Mouse (Mus musculus): ENCODE results near the gene Ank3.

The Ank3 gene

GRCm38 (mm10) chr10:69405431-69405830 lies 6.9 kb downstream of the Ank3 start:
- no peak for DNase-seq (ENCODE audit: inconsistent ontology term)

- DNase-seq (ENCODE audit: inconsistent ontology term), result no peak
Measured at GRCm38 (mm10) chr10:69414888-69415287, 16.3 kb downstream of the Ank3 start.

DNA sequence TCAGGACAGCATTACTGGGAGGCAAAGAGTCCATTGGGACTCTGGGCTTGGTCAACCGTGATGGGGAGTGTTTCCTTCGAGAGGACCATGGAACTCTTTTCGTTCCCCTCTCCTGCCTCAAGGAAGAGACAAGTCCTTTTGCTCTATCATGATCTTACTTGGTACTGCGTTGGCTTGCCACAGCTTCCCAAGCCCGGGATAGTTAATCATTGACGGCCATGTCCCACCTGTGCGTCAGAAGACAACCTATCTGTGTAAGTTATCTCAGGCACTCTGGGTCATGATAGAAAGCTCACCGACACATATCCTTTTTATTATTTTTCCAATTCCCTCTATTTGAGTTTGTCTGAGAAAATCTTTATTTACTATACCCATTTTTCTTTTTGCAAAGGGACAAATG lies 20.1 kb downstream of the Ank3 start:
- no peak for DNase-seq (ENCODE audit: inconsistent ontology term)

- DNase-seq (ENCODE audit: inconsistent ontology term), result no peak
Measured at GRCm38 (mm10) chr10:69420306-69420705, 21.7 kb downstream of the Ank3 start.

GRCm38 (mm10) chr10:69424051-69424450 lies 25.5 kb downstream of the Ank3 start:
- DNase-seq (ENCODE audit: inconsistent ontology term), result no peak

GRCm38 (mm10) chr10:69430138-69430537 lies 31.6 kb downstream of the Ank3 start:
- no peak for DNase-seq (ENCODE audit: inconsistent ontology term)

GRCm38 (mm10) chr10:69431101-69431500 lies 32.5 kb downstream of the Ank3 start:
- no peak for DNase-seq (ENCODE audit: inconsistent ontology term)

DNA sequence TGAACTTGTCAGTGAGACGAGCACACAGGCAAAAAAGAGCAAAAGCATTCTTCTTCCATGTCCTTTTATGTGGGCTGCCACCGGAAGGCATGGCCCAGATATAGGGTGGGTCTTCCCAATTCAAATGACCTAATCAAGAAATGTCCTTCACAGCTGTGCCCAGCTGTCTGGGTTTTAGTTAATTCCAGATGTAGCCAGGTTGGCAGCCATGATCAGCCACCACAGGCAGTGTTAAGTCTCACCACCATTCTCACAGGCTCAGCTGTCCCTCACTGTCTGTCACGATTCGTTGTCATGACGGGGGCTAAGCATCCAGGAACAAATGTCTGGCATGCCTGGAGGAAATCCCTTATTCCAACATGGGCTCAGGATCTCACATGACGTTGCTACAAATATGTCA lies 36.6 kb downstream of the Ank3 start:
- DNase-seq (ENCODE audit: inconsistent ontology term), result no peak

- DNase-seq (ENCODE audit: inconsistent ontology term), result no peak
Measured at GRCm38 (mm10) chr10:69439449-69439848, 40.9 kb downstream of the Ank3 start.

GRCm38 (mm10) chr10:69444546-69444945 lies 46.0 kb downstream of the Ank3 start:
- DNase-seq (ENCODE audit: inconsistent ontology term), result no peak

DNA sequence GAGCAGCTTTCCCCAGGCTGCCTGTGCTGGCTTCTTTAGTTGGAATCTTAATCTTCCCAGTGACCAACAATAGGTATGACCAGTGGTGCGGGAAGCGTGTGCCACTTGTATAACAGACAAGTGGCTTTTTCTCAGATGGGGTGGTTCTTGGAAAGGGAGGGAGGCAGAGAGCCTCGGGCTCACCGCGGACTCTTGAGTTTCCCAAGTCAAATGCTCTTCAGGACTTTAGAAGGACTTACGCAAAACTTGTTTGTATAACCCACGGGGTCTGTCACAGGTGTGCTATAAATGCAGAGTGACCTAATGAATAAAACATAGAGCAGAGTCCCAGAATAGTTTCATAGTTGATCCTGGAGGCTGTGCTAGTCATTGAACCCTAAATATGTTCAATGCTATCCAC lies 47.4 kb downstream of the Ank3 start:
- no peak for DNase-seq (ENCODE audit: inconsistent ontology term)

DNA sequence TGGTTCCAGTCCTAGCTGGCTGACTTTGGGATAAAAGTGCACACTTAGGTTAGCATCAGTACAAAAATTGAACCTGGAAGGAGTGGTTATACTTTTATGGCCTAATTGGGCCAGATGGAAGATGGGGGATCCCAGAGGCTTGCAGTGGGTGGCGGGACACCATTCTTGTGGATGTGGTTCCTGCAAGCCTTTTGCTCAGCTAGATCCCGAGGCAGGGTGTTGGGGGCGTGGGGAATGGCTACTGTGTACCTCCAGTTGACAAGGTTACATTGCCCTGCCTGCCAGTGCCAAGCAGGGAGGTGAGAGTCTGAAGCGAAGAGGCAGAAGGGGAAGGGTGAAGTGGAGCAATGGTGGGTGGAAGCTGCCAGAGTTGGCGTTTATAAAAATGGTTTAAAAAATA lies 48.0 kb downstream of the Ank3 start:
- DNase-seq (ENCODE audit: inconsistent ontology term), result no peak

GRCm38 (mm10) chr10:69447308-69447707 lies 48.7 kb downstream of the Ank3 start:
- no peak for DNase-seq (ENCODE audit: inconsistent ontology term)

GRCm38 (mm10) chr10:69448174-69448573 lies 49.6 kb downstream of the Ank3 start:
- DNase-seq (ENCODE audit: inconsistent ontology term), result peak; percentile 47

DNA sequence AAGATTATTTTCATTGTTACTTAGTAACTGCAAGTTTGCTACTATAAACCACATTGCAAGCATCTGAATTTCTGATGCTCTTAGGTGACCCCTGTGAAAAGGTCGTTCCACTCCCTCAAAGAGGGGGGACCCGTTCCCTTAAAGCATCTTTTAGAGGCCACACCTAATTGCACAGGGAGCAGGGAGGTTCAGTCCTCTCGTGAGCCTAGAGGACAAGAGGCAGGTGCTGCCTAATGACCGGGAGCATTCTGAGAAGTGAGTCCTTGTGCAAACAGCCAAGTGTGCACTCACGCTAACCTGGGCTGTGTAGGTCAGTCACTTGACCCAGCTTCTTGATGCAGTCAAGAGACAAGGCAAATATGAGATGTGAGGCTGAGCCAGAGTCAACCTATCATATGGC lies 52.4 kb downstream of the Ank3 start:
- no peak for DNase-seq (ENCODE audit: inconsistent ontology term)

GRCm38 (mm10) chr10:69452180-69452977 lies 53.8 kb downstream of the Ank3 start:
- peak; percentile 66 for DNase-seq (ENCODE audit: inconsistent ontology term)

DNA sequence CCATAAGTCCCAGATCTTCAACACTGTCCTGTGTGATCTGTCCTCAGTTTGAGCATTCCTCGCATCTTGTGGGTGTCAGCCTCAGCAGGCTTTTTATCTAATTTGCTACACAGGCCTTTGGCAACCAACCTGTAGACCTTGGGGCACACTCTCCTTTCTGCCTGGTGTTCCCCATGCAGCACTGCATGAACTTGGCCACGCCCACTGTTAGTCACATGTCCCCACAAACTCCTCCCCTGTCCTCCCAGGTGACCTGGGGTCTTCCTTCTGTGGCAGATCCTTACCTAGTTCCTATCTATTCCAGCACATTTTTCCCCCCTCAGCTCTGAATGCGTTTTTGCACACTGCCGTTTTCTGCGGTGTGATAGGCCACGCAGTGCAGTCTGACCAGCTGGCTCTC lies 55.0 kb downstream of the Ank3 start:
- DNase-seq (ENCODE audit: inconsistent ontology term), result no peak

- no peak for DNase-seq (ENCODE audit: inconsistent ontology term)
Measured at GRCm38 (mm10) chr10:69454480-69454879, 55.9 kb downstream of the Ank3 start.

DNA sequence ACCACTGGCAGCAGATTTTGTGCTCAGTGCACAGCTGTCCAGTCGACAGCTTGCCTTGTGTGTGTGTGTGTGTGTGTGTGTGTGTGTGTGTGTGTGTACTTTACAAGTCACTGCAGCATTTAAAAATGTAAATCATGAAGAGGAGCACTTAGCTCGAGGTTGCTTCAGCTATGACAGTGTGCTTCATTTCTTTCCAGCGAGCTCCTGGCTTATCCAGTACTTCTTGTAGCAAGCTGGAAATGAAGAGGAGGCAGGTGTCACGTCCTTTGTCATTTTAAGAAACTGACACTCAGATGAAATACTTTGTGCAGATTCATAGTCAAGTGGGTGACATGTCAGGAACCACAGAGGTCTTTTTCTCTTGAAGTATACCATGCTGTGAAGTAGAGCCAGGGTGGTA lies 66.3 kb downstream of the Ank3 start:
- no peak for DNase-seq (ENCODE audit: inconsistent ontology term)

DNA sequence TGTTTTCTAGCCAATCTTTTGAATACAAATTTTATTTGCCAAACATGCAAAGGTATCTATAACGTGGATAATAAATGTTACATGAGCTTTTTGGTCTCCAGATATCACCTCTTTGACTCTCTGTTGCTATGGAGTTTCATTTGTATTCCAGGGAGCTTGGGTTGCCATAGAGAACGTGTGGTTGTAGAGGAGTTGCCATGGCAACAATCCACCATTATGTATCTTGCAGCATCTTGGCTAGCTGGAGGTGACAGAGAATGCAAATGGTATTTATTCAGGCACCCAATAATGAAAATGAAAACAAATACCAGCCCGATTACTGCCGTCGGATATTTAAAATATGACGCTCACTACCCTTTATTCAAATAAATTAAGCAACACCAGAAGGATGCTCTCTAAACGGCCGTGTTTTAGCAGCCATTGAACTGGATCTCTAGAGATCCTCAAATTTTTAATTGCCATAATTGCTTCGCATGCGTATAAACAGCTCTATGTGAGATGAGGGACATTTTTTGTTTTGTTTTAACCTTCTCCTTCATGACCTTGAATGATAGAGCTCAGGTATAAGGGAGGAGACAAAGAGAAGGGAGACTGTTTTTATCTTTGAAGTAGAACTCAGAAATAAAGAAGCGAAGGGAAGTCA lies 67.1 kb downstream of the Ank3 start:
- peak; percentile 62 for DNase-seq (ENCODE audit: inconsistent ontology term)

- DNase-seq (ENCODE audit: inconsistent ontology term), result no peak
Measured at GRCm38 (mm10) chr10:69466201-69466585, 67.6 kb downstream of the Ank3 start.

- DNase-seq (ENCODE audit: inconsistent ontology term), result no peak
Measured at GRCm38 (mm10) chr10:69466586-69466985, 68.0 kb downstream of the Ank3 start.

DNA sequence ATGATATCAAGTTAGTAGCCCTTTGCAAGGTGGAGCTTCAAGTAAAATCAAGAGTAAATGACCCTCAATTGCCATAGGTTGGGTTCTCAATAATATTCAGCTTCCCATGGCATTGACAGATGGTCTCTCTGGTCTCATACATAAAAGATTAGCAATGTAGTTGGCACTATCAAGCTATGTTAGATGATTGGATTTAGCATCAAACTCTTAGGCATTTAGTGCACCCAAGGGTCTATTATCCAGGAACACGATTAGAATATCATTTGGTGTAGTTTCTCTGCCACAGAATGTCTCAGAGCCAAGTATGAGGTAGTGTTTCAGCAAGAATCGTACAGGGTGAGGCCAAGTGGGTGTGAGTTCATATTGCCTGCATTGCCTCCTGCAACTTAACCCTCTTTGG lies 68.6 kb downstream of the Ank3 start:
- DNase-seq (ENCODE audit: inconsistent ontology term), result no peak
